Mouse (Mus musculus) cerebellum, adult 2 months (tissue): ENCODE results near the gene Ube2k.
A peak's percentile ranks its signal among the peaks of the same experiment; 100 is the strongest.

Experiments used
- CTCF ChIP-seq: fragments of 200-500 bp; IDR thresholded peaks from 2 replicates; pipeline ENCODE4 v1.5.1; 2011; ENCODE audit warnings: low read depth, mild to moderate bottlenecking, control low read depth, low read length, moderate library complexity, borderline replicate concordance; ENCODE audit not compliant: insufficient read depth
- POLR2A ChIP-seq: fragments of 200-500 bp; IDR thresholded peaks from 2 replicates; pipeline ENCODE4 v1.6.1; 2011; ENCODE audit warnings: low read length, control low read depth, borderline replicate concordance; ENCODE audit not compliant: insufficient read depth

DNA sequence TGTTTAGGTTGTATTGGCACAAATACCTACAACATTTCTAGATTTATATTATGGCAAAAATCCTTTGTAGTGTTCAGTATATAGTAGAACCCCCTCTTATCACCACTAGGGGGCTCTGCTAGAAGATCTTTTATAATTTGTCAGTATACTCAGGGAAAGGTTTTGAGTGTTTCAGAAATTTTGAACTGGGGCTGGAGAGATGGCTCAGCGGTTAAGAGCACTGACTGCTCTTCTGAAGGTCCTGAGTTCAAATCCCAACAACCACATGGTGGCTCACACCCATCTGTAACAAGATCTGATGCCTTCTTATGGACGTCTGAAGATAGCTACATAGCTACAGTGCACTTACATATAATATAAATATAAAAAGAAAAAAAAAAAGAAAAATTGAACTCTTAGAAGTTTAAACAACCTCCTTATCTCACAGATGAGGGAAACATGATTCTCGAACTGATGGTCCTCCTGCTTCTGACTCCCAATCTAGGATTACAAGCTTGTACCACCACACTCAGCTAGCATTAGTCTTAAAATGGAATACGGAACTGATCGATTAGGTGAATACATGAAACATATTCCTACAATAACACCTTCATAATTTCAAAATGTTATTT, 1.5 kb upstream of the Ube2k start:
- TF ChIP-seq CTCF: 0 out of 2 replicates have a peak, but pooled peaks have one; percentile 8
- no peak for TF ChIP-seq POLR2A
